Mouse (Mus musculus) bone marrow, adult 2 months (tissue): ENCODE results near the gene Ropn1.

Experiments used
- CTCF ChIP-seq: fragments of 200-500 bp; IDR thresholded peaks from 2 replicates; pipeline ENCODE4 v1.5.1; 2011; ENCODE audit warnings: low read length, control low read depth; ENCODE audit not compliant: control insufficient read depth, insufficient read depth
- POLR2A ChIP-seq: fragments of 200-500 bp; IDR thresholded peaks from 2 replicates; pipeline ENCODE4 v1.6.1; 2011; ENCODE audit warnings: low read depth, mild to moderate bottlenecking, control low read depth, low read length, borderline replicate concordance; ENCODE audit not compliant: control insufficient read depth

DNA sequence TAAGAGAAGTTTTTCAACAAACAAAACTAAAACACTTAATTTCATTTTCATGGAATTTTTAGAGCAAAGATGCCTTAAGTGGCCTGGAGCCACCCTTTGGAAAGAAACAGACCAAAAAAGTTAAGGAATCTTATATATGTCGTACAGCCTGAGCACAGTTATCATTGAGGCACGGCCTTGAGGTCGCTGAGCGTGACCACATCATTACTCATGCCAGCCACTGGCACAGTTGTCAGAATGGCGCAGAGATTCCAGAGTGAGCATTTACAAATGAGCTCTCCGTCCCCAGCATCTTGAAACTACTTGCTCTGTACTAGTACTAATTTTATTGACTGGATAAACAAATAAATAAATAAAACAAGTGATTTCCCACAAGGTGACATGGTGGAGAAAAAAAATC, 45.9 kb upstream of the Ropn1 start:
- TF ChIP-seq CTCF, result no peak
- no peak for TF ChIP-seq POLR2A
